Mouse (Mus musculus) heart, embryonic 15.5 days (tissue): ENCODE measurements around the gene Angptl4. TPM values are rescaled to one million over a fixed set of nuclear protein-coding genes. Genes with fewer than 3 reads are reported as not detected.

Source experiments
- ATAC-seq: fragments of 200-750 bp; cut with Nextera tagmentation; replicated peaks from 2 replicates; pipeline ENCODE4 v1.8.0; 2017; ENCODE audit warnings: low read depth, moderate TSS enrichment; ENCODE audit not compliant: insufficient number of reproducible peaks, insufficient read depth, low FRiP score
- H3K27ac ChIP-seq: fragments of 300-500 bp; sonication (generic); 2 replicates; pipeline ENCODE4 v1.5.1; 2015; ENCODE audit warnings: mild to moderate bottlenecking, inconsistent platforms
- H3K27me3 ChIP-seq: fragments of 300-500 bp; sonication (generic); 2 replicates; pipeline ENCODE4 v1.6.1; 2015; ENCODE audit warnings: inconsistent platforms
- H3K36me3 ChIP-seq: fragments of 300-500 bp; sonication (generic); 2 replicates; pipeline ENCODE4 v1.6.1; 2015; ENCODE audit warnings: mild to moderate bottlenecking, inconsistent platforms
- H3K4me1 ChIP-seq: fragments of 300-500 bp; sonication (generic); replicated peaks from 2 replicates; pipeline ENCODE4 v1.6.1; 2015; ENCODE audit warnings: inconsistent platforms
- H3K4me2 ChIP-seq: fragments of 300-500 bp; sonication (generic); 2 replicates; pipeline ENCODE4 v1.6.1; 2015; ENCODE audit warnings: inconsistent platforms, mild to moderate bottlenecking, moderate library complexity
- H3K4me3 ChIP-seq: fragments of 300-500 bp; sonication (generic); 2 replicates; pipeline ENCODE4 v1.5.1; 2015; ENCODE audit warnings: mild to moderate bottlenecking, inconsistent platforms
- H3K9ac ChIP-seq: fragments of 300-500 bp; sonication (generic); 2 replicates; pipeline ENCODE4 v1.6.1; 2015; ENCODE audit warnings: mild to moderate bottlenecking, inconsistent platforms
- H3K9me3 ChIP-seq: fragments of 300-500 bp; sonication (generic); replicated peaks from 2 replicates; pipeline ENCODE4 v1.6.1; 2016; ENCODE audit warnings: inconsistent platforms
- WGBS: fragments of 180-500 bp; shearing (Covaris S2); methylation state at CpG from one replicate; pipeline ENCODE4 v1.1.7; 2015; ENCODE audit warnings: mixed read lengths; 5-methylcytosine and 5-hydroxymethylcytosine counted together
- polyA plus RNA-seq: library from polyadenylated mRNA; unstranded; fragments of >200 nt; fragmentation: Nextera tagmentation; extraction: Ambion mirVana; gene quantifications from 2 replicates; pipeline ENCODE4 v1.2.1, GENCODE M21; 2015

Angptl4 gene
- polyA plus RNA-seq, 1 experiment from 2014 or later, result 15.4 TPM

GRCm38 (mm10) chr17:33802221-33802620, 20.6 kb upstream of the Angptl4 start:
- H3K4me3 ChIP-seq, result no peak overlapping the region
- H3K4me2 ChIP-seq, result no peak overlapping the region
- WGBS, result 1% methylated on average over 2 of the region's 2 CpGs
- H3K27me3 ChIP-seq, result peaks cover 54% of the 10 kb centered on the region
- no peaks in the 10 kb centered on the region for H3K9me3 ChIP-seq
- no peak for ATAC-seq
- no peak overlapping the region for H3K27ac ChIP-seq
- H3K4me1 ChIP-seq, result 0 out of 2 replicates have a peak, but pooled peaks cover 6% of the 10 kb centered on the region
- H3K9ac ChIP-seq, result no peak overlapping the region
- H3K36me3 ChIP-seq, result no peaks in the 10 kb centered on the region

GRCm38 (mm10) chr17:33799277-33799676, 17.6 kb upstream of the Angptl4 start:
- WGBS, result 53% methylated on average over 1 of the region's 1 CpGs
- Histone ChIP-seq H3K4me1 (0 out of 2 replicates have a peak, but pooled peaks cover 2% of the 10 kb centered on the region), H3K36me3 (no peaks in the 10 kb centered on the region), H3K4me2 (no peak overlapping the region), H3K27me3 (peaks cover 43% of the 10 kb centered on the region), H3K4me3 (no peak overlapping the region), H3K9ac (no peak overlapping the region), H3K9me3 (no peaks in the 10 kb centered on the region), H3K27ac (no peak overlapping the region)
- ATAC-seq, result no peak

- Histone ChIP-seq H3K9ac (no peak overlapping the region), H3K36me3 (no peaks in the 10 kb centered on the region), H3K27ac (no peak overlapping the region), H3K4me3 (no peak overlapping the region), H3K4me1 (no peaks in the 10 kb centered on the region), H3K4me2 (no peak overlapping the region), H3K27me3 (peaks cover 45% of the 10 kb centered on the region), H3K9me3 (no peaks in the 10 kb centered on the region)
- 47% methylated on average over 3 of the region's 3 CpGs for WGBS
- no peak for ATAC-seq
Observed at GRCm38 (mm10) chr17:33798306-33798705, 16.7 kb upstream of the Angptl4 start.

GRCm38 (mm10) chr17:33788732-33789131, 7.1 kb upstream of the Angptl4 start:
- no peak overlapping the region for H3K4me3 ChIP-seq
- H3K36me3 ChIP-seq, result no peaks in the 10 kb centered on the region
- H3K9me3 ChIP-seq, result no peaks in the 10 kb centered on the region
- H3K9ac ChIP-seq, result no peak overlapping the region
- WGBS, result 21% methylated on average over 4 of the region's 4 CpGs
- no peak overlapping the region for H3K4me2 ChIP-seq
- H3K27me3 ChIP-seq, result peaks cover 11% of the 10 kb centered on the region; the same call in 1 of the 2 replicates
- H3K4me1 ChIP-seq, result peaks cover 11% of the 10 kb centered on the region
- peak; percentile 70 for ATAC-seq
- no peak overlapping the region; the same call in 1 of the 2 replicates for H3K27ac ChIP-seq

- Histone ChIP-seq H3K4me1 (peaks cover 34% of the 10 kb centered on the region), H3K9me3 (no peaks in the 10 kb centered on the region), H3K9ac (no peak overlapping the region), H3K4me3 (no peak overlapping the region), H3K36me3 (no peaks in the 10 kb centered on the region), H3K27ac (no peak overlapping the region), H3K4me2 (no peak overlapping the region), H3K27me3 (0 out of 2 replicates have a peak, but pooled peaks cover 4% of the 10 kb centered on the region)
- WGBS, result 77% methylated on average over 18 of the region's 18 CpGs
- no peak for ATAC-seq
Observed at GRCm38 (mm10) chr17:33786375-33786774, 4.7 kb upstream of the Angptl4 start.

- Histone ChIP-seq H3K27ac (no peak overlapping the region), H3K4me1 (peaks cover 49% of the 10 kb centered on the region), H3K27me3 (no peaks in the 10 kb centered on the region), H3K4me2 (no peak overlapping the region), H3K36me3 (no peaks in the 10 kb centered on the region), H3K9ac (no peak overlapping the region), H3K9me3 (no peaks in the 10 kb centered on the region), H3K4me3 (no peak overlapping the region)
- ATAC-seq, result no peak
- WGBS, result 68% methylated on average over 2 of the region's 2 CpGs
Observed at GRCm38 (mm10) chr17:33784939-33785338, 3.3 kb upstream of the Angptl4 start.

GRCm38 (mm10) chr17:33783408-33783807, 1.8 kb upstream of the Angptl4 start:
- no peaks in the 10 kb centered on the region for H3K36me3 ChIP-seq
- no peak overlapping the region for H3K4me2 ChIP-seq
- H3K9me3 ChIP-seq, result no peaks in the 10 kb centered on the region
- H3K27ac ChIP-seq, result peak overlapping the region; percentile 68
- H3K4me1 ChIP-seq, result peaks cover 59% of the 10 kb centered on the region
- ATAC-seq, result no peak
- H3K9ac ChIP-seq, result no peak overlapping the region
- H3K27me3 ChIP-seq, result no peaks in the 10 kb centered on the region
- no peak overlapping the region for H3K4me3 ChIP-seq

- Histone ChIP-seq H3K4me3 (peak overlapping the region; percentile 46), H3K4me2 (peak overlapping the region; percentile 78), H3K4me1 (peaks cover 63% of the 10 kb centered on the region), H3K36me3 (peaks cover 1% of the 10 kb centered on the region; the same call in 1 of the 2 replicates), H3K27me3 (no peaks in the 10 kb centered on the region), H3K9ac (peak overlapping the region; percentile 35; the same call in 1 of the 2 replicates), H3K27ac (peak overlapping the region; percentile 91), H3K9me3 (no peaks in the 10 kb centered on the region)
- WGBS, result 42% methylated on average over 4 of the region's 4 CpGs
- ATAC-seq, result no peak
Observed at GRCm38 (mm10) chr17:33782067-33782466, 437 bp upstream of the Angptl4 start.

GRCm38 (mm10) chr17:33780431-33780830, 1.2 kb downstream of the Angptl4 start:
- peaks cover 63% of the 10 kb centered on the region for H3K4me1 ChIP-seq
- no peaks in the 10 kb centered on the region for H3K27me3 ChIP-seq
- no peak overlapping the region; the same call in 1 of the 2 replicates for H3K9ac ChIP-seq
- peaks cover 5% of the 10 kb centered on the region; the same call in 1 of the 2 replicates for H3K36me3 ChIP-seq
- WGBS, result 66% methylated on average over 5 of the region's 5 CpGs
- H3K9me3 ChIP-seq, result no peaks in the 10 kb centered on the region
- ATAC-seq, result no peak
- H3K27ac ChIP-seq, result peak overlapping the region; percentile 91
- peak overlapping the region; percentile 78 for H3K4me2 ChIP-seq
- H3K4me3 ChIP-seq, result peak overlapping the region; percentile 46

- no peaks in the 10 kb centered on the region for H3K27me3 ChIP-seq
- peak overlapping the region; percentile 78 for H3K4me2 ChIP-seq
- H3K4me1 ChIP-seq, result peaks cover 59% of the 10 kb centered on the region
- H3K36me3 ChIP-seq, result peaks cover 9% of the 10 kb centered on the region; the same call in 1 of the 2 replicates
- peak overlapping the region; percentile 32 for H3K4me3 ChIP-seq
- 80% methylated on average over 5 of the region's 5 CpGs for WGBS
- H3K9ac ChIP-seq, result no peak overlapping the region
- no peaks in the 10 kb centered on the region for H3K9me3 ChIP-seq
- H3K27ac ChIP-seq, result peak overlapping the region; percentile 91
- no peak for ATAC-seq
Observed at GRCm38 (mm10) chr17:33779967-33780295, 1.7 kb downstream of the Angptl4 start.

GRCm38 (mm10) chr17:33779271-33779966, 2.2 kb downstream of the Angptl4 start:
- ATAC-seq, result peak; percentile 89
- 27% methylated on average over 9 of the region's 9 CpGs for WGBS
- peaks cover 59% of the 10 kb centered on the region for H3K4me1 ChIP-seq
- H3K27ac ChIP-seq, result peak overlapping the region; percentile 91
- H3K4me3 ChIP-seq, result peak overlapping the region; percentile 32
- no peaks in the 10 kb centered on the region for H3K9me3 ChIP-seq
- peak overlapping the region; percentile 78 for H3K4me2 ChIP-seq
- H3K27me3 ChIP-seq, result no peaks in the 10 kb centered on the region
- peaks cover 11% of the 10 kb centered on the region; the same call in 1 of the 2 replicates for H3K36me3 ChIP-seq
- H3K9ac ChIP-seq, result no peak overlapping the region

- H3K9me3 ChIP-seq, result no peaks in the 10 kb centered on the region
- H3K4me1 ChIP-seq, result peaks cover 24% of the 10 kb centered on the region
- no peak overlapping the region for H3K27ac ChIP-seq
- no peak for ATAC-seq
- H3K4me2 ChIP-seq, result no peak overlapping the region
- peaks cover 11% of the 10 kb centered on the region; the same call in 1 of the 2 replicates for H3K36me3 ChIP-seq
- 0 out of 2 replicates have a peak, but pooled peaks cover 3% of the 10 kb centered on the region for H3K27me3 ChIP-seq
- WGBS, result 92% methylated on average over 4 of the region's 4 CpGs
- H3K9ac ChIP-seq, result no peak overlapping the region
- no peak overlapping the region for H3K4me3 ChIP-seq
Observed at GRCm38 (mm10) chr17:33775287-33775686, 6.3 kb downstream of the Angptl4 start.
